Mouse (Mus musculus): ENCODE data around the gene Gm9857. TPM values are rescaled to one million over a fixed set of nuclear protein-coding genes. Genes with fewer than 3 reads are reported as not detected.

Gm9857 gene
- total RNA-seq, 2 experiments from 2014 or later: not detected

- intact Hi-C loops (cut with DNase I): no loop called here
These were observed 13.9 kb downstream of the Gm9857 start for GRCm38 (mm10) chr3:108926308-108926707.

GRCm38 (mm10) chr3:108925677-108926076, 14.6 kb downstream of the Gm9857 start:
- intact Hi-C loops (cut with DNase I): no loop called here
- no peak for DNase-seq

More at GRCm38 (mm10) chr3:108926308-108926707, 13.9 kb downstream of the Gm9857 start:
- DNase-seq: no peak

- DNase-seq: no peak
- intact Hi-C loops (cut with DNase I): no loop called here
These were observed 18.4 kb downstream of the Gm9857 start for GRCm38 (mm10) chr3:108921822-108922221.

- DNase-seq: no peak
- intact Hi-C loops (cut with DNase I): no loop called here
These were observed 19.7 kb downstream of the Gm9857 start for GRCm38 (mm10) chr3:108920442-108921070.

GRCm38 (mm10) chr3:108918852-108919251, 21.4 kb downstream of the Gm9857 start:
- intact Hi-C loops (cut with DNase I): no loop called here
- DNase-seq: no peak

GRCm38 (mm10) chr3:108917986-108918385, 22.3 kb downstream of the Gm9857 start:
- intact Hi-C loops (cut with DNase I): no loop called here

GRCm38 (mm10) chr3:108916857-108917256, 23.4 kb downstream of the Gm9857 start:
- no peak for DNase-seq
- intact Hi-C loops (cut with DNase I): no loop called here

More at GRCm38 (mm10) chr3:108917986-108918385, 22.3 kb downstream of the Gm9857 start:
- no peak for DNase-seq

GRCm38 (mm10) chr3:108915999-108916398, 24.2 kb downstream of the Gm9857 start:
- intact Hi-C loops (cut with DNase I): no loop called here
- DNase-seq: no peak

- peak; percentile 97 for DNase-seq
- intact Hi-C loops (cut with DNase I): loop anchor here (2.0 to 5.0 kb wide), 3 partner anchors 71 to 151 kb away; partner anchors contain the start of genes Fam102b and Stxbp3
These were observed 28.5 kb downstream of the Gm9857 start, which contains the start of gene Prpf38b for GRCm38 (mm10) chr3:108911548-108912413. Gene Prpf38b (minus strand): TSS chr3:108911727.

GRCm38 (mm10) chr3:108911081-108911547, 29.1 kb downstream of the Gm9857 start:
- intact Hi-C loops (cut with DNase I): loop anchor here (2.0 to 5.0 kb wide), 3 partner anchors 70 to 152 kb away; partner anchors contain the start of genes Fam102b and Stxbp3
- DNase-seq: peak; percentile 80

- DNase-seq: peak; percentile 9 to 10
- intact Hi-C loops (cut with DNase I): loop anchor here (2.0 to 5.0 kb wide), 3 partner anchors 70 to 152 kb away; partner anchors contain the start of genes Fam102b and Stxbp3
These were observed 29.8 kb downstream of the Gm9857 start for GRCm38 (mm10) chr3:108910303-108911080.

GRCm38 (mm10) chr3:108902934-108903333, 37.3 kb downstream of the Gm9857 start:
- no peak for DNase-seq
- intact Hi-C loops (cut with DNase I): loop anchor here (5.0 kb wide), 1 partner anchor 46 kb away; no protein-coding TSS in a partner anchor

- DNase-seq: no peak
- intact Hi-C loops (cut with DNase I): loop anchor here (5.0 kb wide), 1 partner anchor 45 kb away; no protein-coding TSS in a partner anchor
These were observed 38.2 kb downstream of the Gm9857 start for GRCm38 (mm10) chr3:108902038-108902437.

GRCm38 (mm10) chr3:108900681-108901080, 39.6 kb downstream of the Gm9857 start:
- intact Hi-C loops (cut with DNase I): loop anchor here (5.0 kb wide), 1 partner anchor 43 kb away; no protein-coding TSS in a partner anchor
- no peak for DNase-seq

- DNase-seq: no peak
These were observed 40.1 kb downstream of the Gm9857 start for GRCm38 (mm10) chr3:108900147-108900546.

GRCm38 (mm10) chr3:108898640-108899039, 41.6 kb downstream of the Gm9857 start:
- intact Hi-C loops (cut with DNase I): no loop called here

More at GRCm38 (mm10) chr3:108900147-108900546, 40.1 kb downstream of the Gm9857 start:
- intact Hi-C loops (cut with DNase I): loop anchor here (5.0 kb wide), 1 partner anchor 43 kb away; no protein-coding TSS in a partner anchor

GRCm38 (mm10) chr3:108892914-108893313, 47.3 kb downstream of the Gm9857 start:
- no peak for DNase-seq
- intact Hi-C loops (cut with DNase I): no loop called here

More at GRCm38 (mm10) chr3:108898640-108899039, 41.6 kb downstream of the Gm9857 start:
- no peak for DNase-seq

- DNase-seq: no peak
- intact Hi-C loops (cut with DNase I): no loop called here
These were observed 48.2 kb downstream of the Gm9857 start for GRCm38 (mm10) chr3:108892080-108892479.

Measured in heart, postnatal 10 days (tissue).